Mouse (Mus musculus) kidney, adult 2 months (tissue): ENCODE measurements around the gene Ykt6.

Experiments used
- CTCF ChIP-seq: fragments of 200-500 bp; conservative IDR thresholded peaks from 2 replicates; pipeline ENCODE4 v1.5.1; 2011; ENCODE audit warnings: low read depth, mild to moderate bottlenecking, control low read depth, low read length, moderate library complexity, mixed read lengths; ENCODE audit not compliant: insufficient read depth, insufficient read length
- POLR2A ChIP-seq: fragments of 200-500 bp; IDR thresholded peaks from one replicate; pipeline ENCODE4 v1.6.1; 2011; ENCODE audit warnings: low read depth, low read length, control low read depth

GRCm38 (mm10) chr11:6003046-6003639, 47.6 kb downstream of the Ykt6 start:
- TF ChIP-seq POLR2A: no peak
- TF ChIP-seq CTCF: peak; percentile 38
